Mouse (Mus musculus) right cerebral cortex, postnatal 14 days (tissue): ENCODE measurements at regions not wholly inside any gene's neighbourhood (a gene's known extent, or its start where the extent isn't known, plus 50 kb on each side); places are given as distances from the start of the nearest gene placed in this dataset.

Experiments
- DNase-seq: peaks from one replicate; pipeline ENCODE4 v3.0.0; 2022

DNA sequence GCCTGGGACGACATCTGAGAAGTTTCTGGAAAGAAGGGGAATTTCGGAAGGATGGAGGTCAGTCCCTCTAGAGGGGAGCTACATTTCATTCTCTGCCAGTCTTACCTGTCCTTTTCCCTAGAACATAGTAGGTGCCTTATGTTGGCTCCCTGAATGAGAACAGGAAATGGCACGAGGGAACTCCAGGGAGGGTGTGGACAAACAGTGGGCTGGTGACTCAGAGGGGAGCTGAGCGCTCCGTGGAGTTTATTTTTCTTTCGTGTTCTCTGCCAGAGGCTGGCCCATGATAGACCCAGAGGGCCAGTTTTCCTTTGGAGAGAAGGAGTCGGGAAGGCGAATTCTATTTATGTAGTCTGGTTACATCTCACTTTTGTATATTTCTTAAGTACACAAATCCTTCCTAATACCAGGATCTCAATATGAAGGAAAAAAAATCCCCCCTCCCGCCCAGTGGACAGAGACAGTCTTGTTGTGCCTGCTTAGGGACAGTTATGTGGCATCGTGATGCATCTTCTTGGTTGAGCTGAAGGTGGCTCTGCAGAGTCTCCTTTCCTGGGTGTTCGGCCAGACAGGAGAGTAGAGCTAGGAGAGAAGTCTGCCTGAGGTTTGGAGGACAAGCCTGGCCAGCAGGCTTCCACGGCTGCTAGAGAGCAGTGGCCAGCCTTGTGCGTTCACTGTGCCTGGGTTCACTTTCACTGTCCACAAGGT lies 84.3 kb upstream of the Rbpj start:
- no peak for DNase-seq

DNA sequence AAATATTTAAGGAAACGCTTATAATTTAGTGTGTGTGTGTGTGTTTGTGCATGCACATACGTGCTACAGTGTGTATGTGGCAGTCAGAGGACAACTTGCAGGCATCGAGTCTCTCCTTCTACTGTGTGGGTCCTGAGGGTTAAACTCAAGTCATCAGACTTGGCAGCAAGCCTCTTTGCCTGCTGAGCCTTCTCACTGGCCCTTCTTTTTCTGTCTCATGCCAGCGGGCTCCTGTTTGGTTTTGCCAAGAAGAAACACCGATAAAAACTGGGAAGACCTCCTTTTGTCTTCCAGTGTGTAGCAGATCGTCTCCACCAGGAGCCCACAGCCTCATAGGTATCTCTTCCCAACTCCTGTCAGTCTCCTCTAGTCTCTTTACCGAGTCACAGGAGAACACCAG lies 81.9 kb upstream of the Rbpj start:
- no peak for DNase-seq

DNA sequence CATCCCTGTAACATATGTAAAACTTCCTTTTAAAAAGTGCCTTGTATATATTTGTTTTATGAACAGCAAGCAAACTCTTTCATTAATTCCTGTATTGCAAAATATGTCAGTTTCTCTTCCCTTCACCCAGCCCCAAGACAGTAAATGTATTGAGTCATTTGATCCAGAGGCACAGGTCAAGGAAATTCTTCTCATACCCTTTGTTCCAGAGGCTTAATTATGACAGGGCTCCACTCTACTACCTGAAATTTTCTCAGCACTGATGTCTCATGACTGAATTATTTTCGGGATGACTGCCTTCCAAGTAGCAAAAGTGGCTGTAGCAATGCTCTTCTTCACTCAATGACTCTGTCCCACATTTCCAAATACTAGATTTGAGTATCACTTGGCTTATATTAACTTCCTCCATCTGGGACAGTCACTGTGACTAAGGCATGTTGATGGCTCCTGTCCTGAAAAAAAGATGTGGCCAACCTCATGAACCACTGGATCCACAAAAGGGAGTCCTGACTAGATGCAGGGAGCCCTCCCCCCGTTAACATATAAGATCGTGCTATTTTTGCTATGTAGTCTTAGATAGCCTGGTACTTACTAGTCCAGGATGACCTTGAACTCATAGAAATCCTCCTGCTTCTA lies 80.3 kb upstream of the Rbpj start:
- DNase-seq: no peak

DNA sequence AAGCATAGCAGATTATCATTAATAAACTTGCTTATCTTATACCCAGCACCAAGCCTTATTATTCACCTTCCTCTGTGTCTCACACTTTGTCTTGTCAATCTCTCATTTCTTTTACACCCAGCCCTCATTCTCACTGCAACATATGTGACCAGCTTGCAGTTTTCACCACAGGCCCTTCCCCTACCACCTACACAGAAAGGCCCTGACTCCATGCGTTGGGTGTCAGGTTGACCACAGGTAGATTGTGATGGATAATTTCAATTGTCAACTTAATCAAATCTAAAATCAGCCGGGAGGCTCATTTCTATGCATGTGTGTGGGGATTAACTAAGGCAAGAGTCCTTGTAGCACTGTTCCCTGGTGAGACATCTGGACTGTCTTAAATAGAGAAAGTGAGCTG lies 72.4 kb upstream of the Rbpj start:
- no peak for DNase-seq

DNA sequence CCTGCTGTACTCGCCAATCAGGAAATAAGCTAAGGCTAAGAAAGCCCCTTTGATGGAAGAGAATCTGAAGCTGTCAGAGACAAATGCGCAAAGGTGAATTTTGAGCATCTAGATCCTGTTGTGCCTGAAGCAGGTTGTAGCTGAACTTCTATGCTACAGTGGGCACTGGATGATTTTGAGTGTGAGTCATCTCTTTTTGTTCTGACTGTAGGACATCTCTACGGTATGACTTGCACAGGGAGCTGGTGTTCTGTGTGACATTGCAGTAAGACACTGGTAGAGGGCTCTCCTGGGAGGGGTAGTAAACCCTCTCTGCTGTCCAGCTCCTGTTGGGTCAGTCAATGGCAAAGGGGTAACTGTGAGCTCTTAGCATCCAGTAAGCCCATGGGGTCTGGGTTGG lies 71.4 kb upstream of the Rbpj start:
- no peak for DNase-seq

DNA sequence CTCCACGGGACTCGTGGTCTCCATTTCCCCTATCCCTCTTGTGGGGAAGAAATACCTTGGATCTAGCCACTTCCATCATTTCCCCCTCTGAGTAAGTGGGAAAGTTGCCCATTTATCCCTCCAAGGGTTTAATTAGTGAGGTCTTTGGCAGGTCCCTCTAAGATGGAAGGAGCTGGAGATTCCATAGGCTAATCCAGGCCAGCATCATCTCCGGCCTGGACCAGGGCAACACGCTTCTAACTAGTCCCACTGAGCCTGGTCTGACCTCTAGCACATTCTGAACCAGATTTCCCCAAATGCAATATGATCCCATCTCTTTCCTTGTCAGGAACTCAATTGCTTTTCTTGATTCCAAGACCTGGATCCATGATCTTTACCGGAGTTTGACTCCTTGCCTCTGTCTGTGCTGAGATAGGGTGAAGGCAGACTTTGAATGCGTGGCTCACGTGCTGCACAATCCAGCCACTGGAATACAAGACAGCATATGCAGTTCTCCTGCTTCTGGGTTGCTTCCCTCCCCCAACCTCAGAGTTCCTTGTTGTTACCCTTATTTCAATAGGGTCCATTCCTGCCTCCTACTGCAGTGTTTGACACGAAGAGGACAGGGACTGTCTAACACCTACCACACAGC lies 67.4 kb upstream of the Rbpj start:
- DNase-seq: no peak

DNA sequence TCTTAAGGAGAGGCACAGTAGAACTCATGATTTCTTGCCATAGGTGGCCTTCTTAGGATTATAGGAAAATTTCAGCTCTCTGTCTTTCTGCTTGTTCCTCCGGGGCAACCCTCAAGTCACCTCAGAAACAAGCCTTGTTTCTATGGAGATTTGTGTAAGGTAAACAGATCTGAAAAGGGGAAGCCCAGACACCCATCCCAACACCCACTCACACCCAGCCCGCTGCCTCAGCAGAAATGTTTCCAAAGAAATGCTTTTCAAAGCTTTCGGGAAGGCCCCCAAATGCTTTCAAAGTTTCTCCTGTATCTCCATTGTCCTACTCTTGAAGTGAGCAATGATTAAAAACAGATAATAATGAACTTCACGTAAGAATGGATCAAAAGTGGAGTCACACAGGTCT lies 64.9 kb upstream of the Rbpj start:
- DNase-seq: no peak

DNA sequence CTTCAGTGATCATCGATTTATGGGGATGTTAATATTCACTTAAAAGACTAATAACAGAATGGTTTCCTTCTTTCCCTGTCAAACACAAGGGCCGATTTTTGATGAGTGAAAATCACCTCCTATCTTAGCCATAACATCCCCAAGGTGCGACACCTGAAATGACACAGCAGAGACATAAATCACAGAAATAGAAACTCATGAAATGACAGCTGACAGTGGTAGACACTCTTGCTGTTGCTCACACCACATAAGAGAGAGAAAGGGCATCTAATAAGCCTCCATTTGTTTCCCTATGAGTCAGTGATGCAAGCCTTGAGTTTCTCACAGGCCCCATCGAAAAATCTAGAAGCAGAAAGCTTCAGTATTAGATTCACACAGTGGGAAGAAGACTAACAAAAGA lies 63.9 kb upstream of the Rbpj start:
- no peak for DNase-seq

DNA sequence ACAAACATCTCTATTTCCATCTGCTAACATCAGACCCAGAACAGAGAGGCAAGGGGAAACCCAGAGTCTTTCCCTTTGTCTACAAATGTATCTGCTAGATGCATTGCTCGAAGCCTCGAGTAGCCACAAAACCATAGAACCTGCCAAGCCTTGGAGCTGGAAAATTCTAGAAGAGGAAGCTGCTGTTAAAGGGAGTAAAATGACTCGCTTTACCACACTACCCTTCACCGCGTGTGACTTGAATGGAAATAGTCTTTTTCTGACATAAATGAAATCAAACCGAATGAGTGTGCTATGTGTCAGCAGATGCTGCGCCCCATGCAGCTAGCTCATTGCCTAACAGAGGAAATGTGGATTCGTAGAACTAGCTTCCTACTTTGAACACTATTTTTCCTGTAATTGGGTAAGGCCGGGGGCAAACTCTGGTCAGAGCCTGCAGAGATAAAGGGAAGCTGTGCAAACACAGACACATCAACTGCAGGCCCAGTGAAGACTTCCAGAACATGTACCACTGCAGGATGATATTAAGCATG lies 63.3 kb upstream of the Rbpj start:
- no peak for DNase-seq

DNA sequence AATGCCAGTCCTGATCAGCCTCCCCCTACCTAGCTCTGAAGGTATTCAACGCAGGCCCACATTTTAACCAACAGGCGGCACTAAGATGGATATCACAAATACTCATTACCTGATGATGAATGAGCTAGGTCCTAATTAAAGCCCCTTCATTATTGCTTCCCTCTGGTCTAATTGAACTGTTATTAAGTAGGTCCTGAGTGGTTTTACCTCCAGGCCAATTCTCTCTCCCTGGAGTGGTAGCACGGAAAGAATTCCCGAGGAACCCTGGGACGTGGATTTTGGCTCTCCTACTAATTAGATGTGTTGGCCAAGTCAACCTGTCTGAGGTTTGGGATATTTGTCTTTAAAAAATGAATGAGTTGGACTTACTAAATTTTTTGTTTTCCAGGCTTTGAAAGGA lies 60.0 kb upstream of the Rbpj start:
- DNase-seq: no peak

DNA sequence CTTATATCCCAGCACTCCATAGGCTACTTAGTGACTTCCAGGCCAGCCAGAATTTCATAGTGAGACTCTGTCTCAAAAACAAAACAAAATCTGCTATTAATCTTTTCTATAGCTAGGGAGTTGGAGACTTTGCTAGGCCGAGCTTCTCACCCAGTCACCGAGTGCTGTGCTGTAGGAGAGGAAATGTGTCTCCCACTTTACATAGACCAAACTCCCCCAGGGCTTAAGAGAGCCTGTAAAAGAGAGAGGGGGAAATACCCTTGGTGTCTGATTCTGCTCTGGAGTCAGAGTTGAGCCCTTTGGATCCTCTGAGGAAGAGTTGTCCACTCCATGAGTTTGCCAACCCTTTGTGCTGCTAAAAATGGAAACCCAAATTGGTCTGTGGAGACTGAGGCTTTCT lies 58.3 kb upstream of the Rbpj start:
- no peak for DNase-seq

DNA sequence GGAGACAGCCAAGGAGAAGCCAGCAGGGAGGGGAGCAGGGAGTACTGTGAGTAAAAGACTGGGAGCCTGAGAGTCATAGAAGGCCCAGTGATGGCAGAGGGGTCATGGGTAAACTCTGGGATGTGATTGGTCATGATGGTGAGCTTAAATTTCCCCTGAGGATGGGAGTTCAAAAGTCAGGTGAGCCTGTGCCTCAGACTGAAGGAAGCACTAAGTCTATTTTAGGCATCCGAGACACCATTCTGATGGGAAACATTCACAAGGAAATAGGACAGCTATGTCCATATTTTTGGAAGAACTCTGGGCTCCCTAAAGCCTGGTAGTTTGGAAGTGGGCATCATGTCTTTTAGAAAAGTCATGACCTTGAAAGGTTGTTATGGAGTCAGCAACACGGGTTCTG lies 57.7 kb upstream of the Rbpj start:
- DNase-seq: no peak

DNA sequence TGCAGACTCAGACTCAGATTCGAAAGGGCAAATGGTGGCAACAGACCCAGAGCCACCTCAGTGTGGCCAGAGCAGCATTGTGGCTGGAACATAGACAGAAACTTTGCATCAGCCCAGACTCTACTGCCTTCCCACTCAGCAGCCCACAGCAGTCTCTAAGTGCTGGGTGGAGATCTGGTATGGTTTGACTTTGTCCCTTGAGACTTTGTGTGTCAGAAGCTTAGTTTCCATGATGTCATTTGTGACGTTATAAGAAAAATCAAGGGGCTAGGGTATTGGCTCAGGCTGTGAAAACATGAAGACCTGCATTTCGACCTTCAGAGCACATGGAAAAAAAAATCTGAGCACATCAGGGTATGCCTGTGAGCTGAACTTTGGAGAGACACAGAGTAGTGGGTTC lies 56.2 kb upstream of the Rbpj start:
- no peak for DNase-seq

DNA sequence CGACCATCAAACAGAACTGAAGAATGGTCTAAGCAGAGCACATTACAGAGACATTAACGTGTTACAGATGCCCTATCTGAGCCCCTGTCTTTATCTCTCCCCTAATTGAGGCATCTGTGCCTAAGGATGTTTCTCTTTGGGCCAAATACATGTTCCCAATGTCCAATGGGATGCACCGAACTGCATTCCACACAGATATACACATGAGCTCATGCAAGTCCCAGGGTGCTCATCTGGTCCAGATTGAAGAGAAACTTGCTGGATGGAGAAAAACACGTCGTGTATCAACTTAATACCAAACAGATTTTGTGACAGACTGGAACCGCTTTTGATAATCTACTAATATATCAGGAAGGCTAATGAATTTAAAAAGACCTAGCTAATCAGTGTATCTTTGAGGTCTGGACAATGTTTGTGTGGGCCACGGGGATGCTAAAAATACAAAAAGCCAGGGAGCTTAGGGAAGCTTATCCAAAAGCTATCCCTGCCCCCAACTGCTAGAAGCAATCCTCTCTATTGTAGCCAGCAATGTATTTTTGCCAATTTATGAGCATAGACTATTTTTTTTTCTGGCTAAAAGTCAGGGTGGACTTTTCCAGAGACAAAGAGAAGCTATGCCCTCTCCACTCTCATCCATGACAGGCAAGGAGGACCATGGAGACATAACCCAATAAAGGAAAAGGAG lies 53.4 kb upstream of the Rbpj start:
- no peak for DNase-seq

DNA sequence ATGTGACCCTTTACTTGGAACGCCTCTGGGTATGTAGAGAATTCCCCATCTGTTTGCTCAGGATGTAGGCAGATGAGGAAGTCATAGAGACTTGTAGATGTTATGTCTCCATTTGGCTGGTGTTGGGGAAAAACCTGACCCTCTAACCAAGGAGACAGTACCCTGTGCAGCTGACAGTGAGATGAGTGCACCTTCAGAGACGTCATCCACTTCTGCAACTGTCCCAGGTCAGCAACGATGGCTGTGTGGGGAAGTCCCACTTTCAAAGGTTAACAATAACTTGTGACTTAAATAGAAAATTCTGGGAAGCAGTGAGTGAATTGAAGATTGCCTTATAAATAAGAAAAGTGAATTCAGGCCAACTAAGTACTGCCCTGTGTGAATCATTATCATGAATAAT lies 52.3 kb upstream of the Rbpj start:
- no peak for DNase-seq

DNA sequence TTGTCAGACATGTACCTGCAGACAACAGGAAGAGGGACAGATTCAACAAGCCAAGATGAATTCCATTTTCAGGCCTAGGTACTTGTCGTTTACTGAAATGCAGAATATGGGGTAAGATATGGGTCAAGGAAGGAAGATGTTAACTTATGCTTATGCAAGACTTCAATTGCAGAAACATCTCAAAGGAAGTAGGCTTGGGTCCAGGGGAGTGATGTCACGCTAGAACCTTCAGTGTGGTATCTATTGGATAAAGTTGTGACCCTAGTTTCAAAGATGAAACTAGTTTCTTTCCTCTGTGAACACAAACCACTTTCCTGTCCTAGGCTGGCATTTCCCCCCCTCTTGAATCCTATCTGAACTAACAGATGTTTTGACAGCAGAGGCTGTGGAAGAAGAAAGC lies 50.5 kb upstream of the Rbpj start:
- DNase-seq: no peak
